Mouse (Mus musculus) T-helper 1 cell (primary cell): ENCODE data around the gene Tdrd5.
"Not testable (repeated sequence)": the region's sequence is repeated elsewhere in the genome, so short reads cannot be mapped to it uniquely, and the experiment has no call there.

Source experiments
- in situ Hi-C: fragments of 300-600 bp; cut with MboI, MseI; formaldehyde crosslinking; loops from one replicate; pipeline ENCODE4 v1.15.1; 2025; ENCODE audit warnings: high pct_unique_total_duplicates

Tdrd5 gene

DNA sequence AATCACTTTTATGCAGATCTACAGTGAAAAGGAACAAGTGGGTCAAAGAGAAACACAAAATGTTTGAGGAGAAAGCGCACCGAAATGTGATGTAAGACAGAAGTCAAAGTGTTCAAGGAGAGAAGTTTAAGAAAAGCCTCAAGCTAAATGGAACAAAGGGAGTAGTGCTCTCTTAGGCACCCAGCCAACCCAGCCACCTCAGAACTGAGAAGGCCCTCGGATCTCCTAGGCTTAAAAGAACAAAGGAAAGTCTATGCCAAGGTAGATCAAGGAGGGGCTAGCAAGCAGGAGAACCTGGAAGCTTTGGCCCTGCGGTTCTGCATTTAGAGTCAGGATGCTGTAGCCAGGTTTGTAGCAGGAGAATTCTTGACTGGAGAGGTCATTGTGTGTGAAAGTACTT lies 48.6 kb downstream of the Tdrd5 start:
- in situ Hi-C loops, result no loop called here

- in situ Hi-C loops, result not testable (repeated sequence)
These were observed 52.4 kb downstream of the Tdrd5 start for GRCm38 (mm10) chr1:156251096-156251495.

- in situ Hi-C loops, result no loop called here
These were observed 55.6 kb downstream of the Tdrd5 start for GRCm38 (mm10) chr1:156247893-156248292.

- in situ Hi-C loops, result no loop called here
These were observed 61.6 kb downstream of the Tdrd5 start for GRCm38 (mm10) chr1:156241713-156242348.

DNA sequence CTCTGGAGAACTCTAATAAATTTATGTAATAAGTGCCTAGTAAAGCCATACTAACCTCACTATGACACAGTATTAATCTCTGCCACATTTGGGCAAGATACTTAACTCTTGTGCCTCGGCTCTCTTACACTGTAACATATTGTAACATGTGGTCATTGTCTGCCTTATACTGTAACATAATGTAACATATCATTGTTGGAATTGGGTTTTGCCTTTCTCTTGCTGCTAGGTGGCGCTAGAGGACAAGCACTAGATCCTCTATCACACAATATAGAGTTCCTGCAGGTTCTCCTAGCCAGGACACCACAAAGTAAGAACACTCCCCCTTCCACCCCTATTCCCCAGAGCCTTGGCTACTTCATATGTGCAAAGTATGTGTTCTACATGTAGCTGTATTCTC lies 62.4 kb downstream of the Tdrd5 start:
- in situ Hi-C loops, result no loop called here

DNA sequence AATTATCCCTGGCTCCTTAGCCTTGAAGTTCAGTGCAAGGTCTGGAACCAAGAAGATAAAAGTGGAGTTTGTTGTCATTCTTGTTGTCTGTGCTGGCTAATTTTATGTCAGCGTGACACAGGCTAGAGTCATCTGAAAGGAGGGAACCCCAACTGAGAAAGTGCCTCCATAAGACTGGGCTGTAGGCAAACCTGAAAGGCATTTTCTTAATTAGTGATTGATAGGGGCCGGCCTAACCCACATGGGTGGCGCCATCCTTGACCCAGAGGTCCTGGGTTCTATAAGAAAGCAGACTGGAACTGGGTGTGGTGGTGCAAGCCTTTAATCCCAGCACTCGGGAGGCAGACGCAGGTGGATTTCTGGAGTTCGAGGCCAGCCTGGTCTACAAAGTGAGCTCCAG lies 72.3 kb downstream of the Tdrd5 start:
- in situ Hi-C loops, result loop anchor here (10.0 kb wide), 1 partner anchor 116 kb away; no protein-coding TSS in a partner anchor

DNA sequence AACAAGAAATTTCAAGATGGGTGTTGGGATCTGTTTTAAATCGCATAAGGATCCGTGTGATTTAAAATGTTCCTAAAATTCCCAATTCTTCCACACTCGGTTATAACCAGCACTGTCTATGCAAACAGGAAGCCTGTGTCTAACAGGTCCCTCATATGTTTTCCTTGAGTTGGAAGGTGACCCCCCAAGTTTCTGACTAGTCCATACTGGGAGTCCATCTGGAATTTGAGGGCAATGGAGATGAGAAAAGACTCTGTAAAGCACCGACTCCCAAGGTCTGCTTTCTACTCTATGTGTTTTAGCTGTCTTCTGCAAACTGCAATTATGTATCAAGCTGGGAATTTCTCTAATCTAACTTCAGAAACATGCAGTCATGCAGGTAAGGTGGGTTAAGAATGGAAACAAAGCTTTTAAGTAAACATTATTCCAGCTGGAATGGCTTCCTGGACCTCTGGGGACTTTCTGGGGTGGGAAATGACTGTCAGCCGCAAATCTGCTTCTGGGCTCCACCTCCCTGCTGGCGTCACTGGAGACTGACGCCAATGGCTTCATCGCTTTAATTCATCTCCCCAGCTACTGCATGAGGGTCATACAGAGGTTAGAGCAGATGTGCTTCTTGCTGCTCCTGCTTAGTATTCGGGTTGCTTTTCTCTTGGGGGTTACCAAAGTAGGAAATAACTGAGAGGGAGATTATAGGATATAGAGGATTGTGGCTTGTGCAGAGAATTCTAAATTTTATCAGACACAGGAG lies 73.0 kb downstream of the Tdrd5 start:
- in situ Hi-C loops, result loop anchor here (10.0 kb wide), 1 partner anchor 116 kb away; no protein-coding TSS in a partner anchor

DNA sequence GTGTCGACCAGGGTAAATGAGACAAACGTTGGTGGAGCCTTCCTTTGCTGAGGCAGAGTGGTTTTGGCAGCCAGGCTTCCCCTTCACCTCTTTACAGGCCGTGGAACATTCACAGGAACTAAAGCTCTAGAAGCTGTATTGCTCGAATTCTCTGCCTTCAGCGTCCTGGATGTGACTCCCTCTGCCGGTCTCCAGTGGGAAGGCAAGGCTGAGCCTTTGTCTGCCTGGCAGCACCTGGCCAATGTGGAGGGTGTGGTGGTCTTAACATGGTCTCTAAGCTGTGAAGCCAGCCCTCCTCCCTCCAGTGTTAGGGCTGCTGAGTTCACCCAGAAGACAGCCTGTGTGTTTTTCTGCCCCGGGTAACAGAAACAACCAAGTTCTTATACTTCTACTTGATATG lies 74.0 kb downstream of the Tdrd5 start:
- in situ Hi-C loops, result no loop called here

DNA sequence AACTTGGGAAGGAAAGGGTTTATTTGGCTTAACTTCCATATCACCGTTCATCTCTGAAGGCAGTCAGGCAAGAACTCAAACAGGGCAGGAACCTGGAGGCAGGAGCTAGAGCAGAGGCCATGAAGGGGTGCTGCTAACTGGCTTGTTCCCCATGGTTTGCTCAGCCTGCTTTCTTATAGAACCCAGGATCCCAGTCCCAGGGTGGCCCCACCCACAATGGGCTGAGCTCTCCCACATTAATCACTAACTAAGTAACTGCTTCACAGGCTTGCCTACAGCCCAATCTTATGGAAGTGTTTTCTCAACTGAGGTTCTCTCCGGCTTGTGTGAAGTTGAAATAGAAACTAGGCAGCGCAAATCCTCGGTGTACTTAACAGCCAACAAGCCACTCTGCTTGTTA lies 74.7 kb downstream of the Tdrd5 start:
- in situ Hi-C loops, result no loop called here

DNA sequence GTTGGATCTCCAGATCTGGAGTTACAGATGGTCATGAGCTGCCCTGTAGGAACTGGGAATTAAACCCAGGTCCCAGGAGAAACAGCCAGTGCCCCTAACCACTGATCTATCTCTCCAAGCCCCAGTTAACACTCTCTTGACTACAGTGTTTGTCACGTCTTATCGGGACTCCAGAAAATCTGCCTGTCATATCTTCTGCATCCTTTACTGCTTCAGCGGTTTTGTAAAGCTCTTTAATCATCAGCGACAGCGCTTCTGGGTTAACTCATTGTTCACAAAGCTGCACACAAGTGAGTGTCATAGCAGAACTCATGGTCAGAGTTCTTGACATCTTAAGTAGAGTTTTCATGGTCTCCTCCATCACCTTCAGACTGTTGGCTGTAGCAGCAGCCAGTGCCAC lies 76.6 kb downstream of the Tdrd5 start:
- in situ Hi-C loops, result no loop called here

DNA sequence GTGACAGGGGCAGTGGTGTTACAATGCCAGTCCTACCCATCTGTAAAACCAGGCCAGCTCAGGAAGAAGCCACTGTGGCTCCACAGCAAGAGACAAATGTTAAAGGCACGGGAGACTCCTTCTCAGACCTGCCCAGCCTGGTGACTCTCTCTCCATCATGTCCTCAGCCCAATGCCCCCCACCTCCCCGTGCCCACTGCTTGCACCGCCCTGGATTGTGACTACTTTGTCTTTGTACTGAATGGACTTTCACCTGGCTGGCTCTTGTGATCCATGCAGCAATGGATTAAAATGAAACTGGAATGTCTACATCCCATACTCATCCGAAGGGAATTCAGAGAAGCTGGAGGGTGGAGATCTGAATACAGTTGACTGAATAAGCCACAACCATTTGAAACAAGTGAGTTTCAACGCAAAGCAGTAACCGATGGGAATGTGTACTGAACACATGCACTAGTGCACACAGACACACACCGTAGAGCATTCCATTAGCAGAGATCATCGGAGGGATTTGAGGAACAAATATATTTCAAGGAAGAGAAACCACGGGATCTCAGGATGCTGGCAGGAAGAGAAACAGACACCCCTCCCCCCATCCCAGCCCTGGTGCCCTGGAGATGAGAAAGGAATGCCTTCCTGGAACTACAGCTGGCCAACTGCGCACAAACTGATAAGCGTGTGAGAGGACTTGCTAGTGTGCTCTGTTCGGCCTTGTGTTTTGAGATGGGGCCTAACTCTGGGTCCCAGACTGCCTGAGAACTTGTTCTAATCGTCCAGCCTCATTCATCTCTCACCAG lies 81.1 kb downstream of the Tdrd5 start:
- in situ Hi-C loops, result no loop called here

GRCm38 (mm10) chr1:156221327-156221726 lies 82.1 kb downstream of the Tdrd5 start:
- in situ Hi-C loops, result no loop called here

DNA sequence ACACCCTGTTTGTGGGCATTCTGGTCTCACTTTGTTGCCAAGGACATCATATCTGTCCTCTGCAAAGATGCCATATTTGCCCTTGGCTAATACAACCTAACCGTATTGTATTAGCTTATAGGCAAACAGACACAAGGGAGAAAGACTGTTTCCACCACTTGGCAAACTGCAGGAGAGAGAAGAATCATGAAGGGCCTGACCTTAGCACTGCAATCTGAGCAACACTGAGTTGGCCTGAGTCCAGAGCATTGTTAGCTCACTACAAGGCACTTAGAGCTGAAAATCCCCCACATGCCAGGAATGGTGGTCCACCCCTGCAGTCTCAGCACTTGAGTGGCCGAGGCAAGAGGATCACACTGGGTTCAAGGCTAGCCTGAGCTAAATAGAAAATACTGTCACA lies 84.9 kb downstream of the Tdrd5 start:
- in situ Hi-C loops, result no loop called here

- in situ Hi-C loops, result no loop called here
These were observed 85.5 kb downstream of the Tdrd5 start for GRCm38 (mm10) chr1:156217941-156218340.

- in situ Hi-C loops, result no loop called here
These were observed 86.1 kb downstream of the Tdrd5 start for GRCm38 (mm10) chr1:156217393-156217792.

GRCm38 (mm10) chr1:156216249-156216648 lies 87.2 kb downstream of the Tdrd5 start:
- in situ Hi-C loops, result no loop called here

- in situ Hi-C loops, result no loop called here
These were observed 88.8 kb downstream of the Tdrd5 start for GRCm38 (mm10) chr1:156214651-156215050.

DNA sequence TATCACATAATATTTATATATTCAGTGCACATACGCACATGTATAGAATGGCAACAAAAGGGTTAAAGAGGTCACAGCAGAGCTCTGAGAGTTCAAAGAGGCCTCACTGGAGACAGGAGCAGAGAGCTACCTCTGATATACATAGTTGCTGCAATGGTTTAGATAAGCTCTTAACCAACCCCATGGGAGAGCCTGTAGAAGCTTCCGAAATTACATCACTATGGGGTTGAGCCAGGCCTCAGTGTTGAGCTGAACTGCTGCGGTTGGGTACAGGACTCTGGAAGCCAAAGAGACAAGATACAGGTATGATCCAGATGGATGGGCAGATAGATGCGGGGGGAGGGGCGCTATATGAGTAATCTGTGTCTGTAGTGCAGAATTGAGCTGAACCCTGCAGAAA lies 90.5 kb downstream of the Tdrd5 start:
- in situ Hi-C loops, result no loop called here

- in situ Hi-C loops, result no loop called here
These were observed 91.6 kb downstream of the Tdrd5 start for GRCm38 (mm10) chr1:156211809-156212317.
